Mouse (Mus musculus) kidney, embryonic 16.5 days (tissue): ENCODE measurements around the gene Rsph1. TPM values are rescaled to one million over a fixed set of nuclear protein-coding genes. Genes with fewer than 3 reads are reported as not detected.

ENCODE experiments used
- ATAC-seq: fragments of 200-750 bp; cut with Nextera tagmentation; 2 replicates; pipeline ENCODE4 v1.8.0; 2017; ENCODE audit warnings: moderate TSS enrichment; ENCODE audit not compliant: low FRiP score, low TSS enrichment
- H3K27ac ChIP-seq: fragments of 300-500 bp; sonication (generic); 2 replicates; pipeline ENCODE4 v1.5.1; 2014; ENCODE audit warnings: low read length
- H3K27me3 ChIP-seq: fragments of 300-500 bp; sonication (generic); 2 replicates; pipeline ENCODE4 v1.6.1; 2014; ENCODE audit warnings: low read length, control low read depth, mixed read lengths; ENCODE audit not compliant: insufficient read depth
- H3K36me3 ChIP-seq: fragments of 300-500 bp; sonication (generic); 2 replicates; pipeline ENCODE4 v1.6.1; 2014; ENCODE audit warnings: low read length, control low read depth, mixed read lengths; ENCODE audit not compliant: insufficient read depth
- H3K4me1 ChIP-seq: fragments of 300-500 bp; sonication (generic); 2 replicates; pipeline ENCODE4 v1.6.1; 2014; ENCODE audit warnings: low read length, control low read depth, mixed read lengths; ENCODE audit not compliant: insufficient read depth
- H3K4me2 ChIP-seq: fragments of 300-500 bp; sonication (generic); replicated peaks from 2 replicates; pipeline ENCODE4 v1.6.1; 2014; ENCODE audit warnings: low read depth, low read length
- H3K4me3 ChIP-seq: fragments of 300-500 bp; sonication (generic); 2 replicates; pipeline ENCODE4 v1.5.1; 2014; ENCODE audit warnings: mild to moderate bottlenecking, low read length
- H3K9ac ChIP-seq: fragments of 300-500 bp; sonication (generic); replicated peaks from 2 replicates; pipeline ENCODE4 v1.6.1; 2014; ENCODE audit warnings: low read length
- H3K9me3 ChIP-seq: fragments of 300-500 bp; sonication (generic); 2 replicates; pipeline ENCODE4 v1.6.1; 2016; ENCODE audit warnings: low read length, control low read depth
- WGBS: fragments of 180-500 bp; shearing (Covaris S2); extraction: QIAGEN DNeasy Blood & Tissue Kit; methylation state at CpG from one replicate; pipeline ENCODE4 v1.1.7; 2014; 5-methylcytosine and 5-hydroxymethylcytosine counted together
- polyA plus RNA-seq: library from polyadenylated mRNA; unstranded; fragments of >200 nt; fragmentation: Nextera tagmentation; extraction: Ambion mirVana; gene quantifications from 2 replicates; pipeline ENCODE4 v1.2.1, GENCODE M21; 2015

The Rsph1 gene
- polyA plus RNA-seq, 1 experiment from 2014 or later = 2.0 TPM

DNA sequence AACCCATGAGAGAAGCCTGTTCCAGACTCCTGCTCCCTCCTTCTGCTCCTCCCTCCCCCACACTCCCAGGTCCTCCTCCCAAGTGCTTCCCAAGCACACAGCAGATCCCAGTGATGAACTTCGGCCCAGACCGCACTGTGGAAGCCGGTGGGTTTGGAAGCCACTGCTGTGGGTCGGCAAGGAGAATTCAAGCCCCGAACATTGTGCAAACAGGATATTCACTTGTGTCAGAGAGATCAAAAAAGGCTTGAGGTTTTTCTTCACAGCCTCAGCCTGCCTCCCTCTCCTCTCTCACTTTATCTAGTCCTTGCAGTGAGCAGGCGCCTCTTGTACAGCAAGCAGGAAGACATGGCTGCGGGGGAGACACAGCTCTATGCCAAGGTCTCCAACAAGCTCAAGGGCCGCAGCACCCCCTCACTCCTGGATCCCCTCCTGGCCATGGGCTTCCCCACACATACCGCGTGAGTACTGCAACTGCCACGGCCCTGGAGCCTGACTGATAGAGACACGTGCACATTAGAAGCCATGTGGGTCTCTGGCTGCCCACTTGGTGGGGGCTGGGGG is 69.3 kb downstream of the Rsph1 start, which contains the start of gene Ubash3a:
Ubash3a (plus strand) TSS at position 103 of the 564 bp plus-strand sequence.
- Histone ChIP-seq H3K4me3 (no peak within 1 kb of the TSS), H3K4me2 (no peak within 1 kb of the TSS), H3K27ac (no peak within 1 kb of the TSS), H3K9me3 (no peaks in the 10 kb centered on the region), H3K4me1 (peaks cover 4% of the 10 kb centered on the region; the same call in 1 of the 2 replicates), H3K9ac (no peak within 1 kb of the TSS), H3K27me3 (no peaks in the 10 kb centered on the region), H3K36me3 (no peaks in the 10 kb centered on the region)
- ATAC-seq = no peak
- WGBS = 61% methylated on average over 12 of the region's 12 CpGs

Other genes starting within 250 kb of the Rsph1 start
- gene Abcg1, start 219.7 kb downstream of the Rsph1 start, polyA plus RNA-seq = 8.5 and 9.2 TPM in 2 replicates
- 0.36 and 0.41 TPM in 2 replicates for gene Tff3, start 147.7 kb downstream of the Rsph1 start, polyA plus RNA-seq
- 2.1 and 2.3 TPM in 2 replicates for gene Tff2, start 133.1 kb downstream of the Rsph1 start, polyA plus RNA-seq
- 0.35 TPM in 1 of 2 replicates, not detected in the other for gene Tff1, start 112.1 kb downstream of the Rsph1 start, polyA plus RNA-seq
- gene Tmprss3, start 78.4 kb downstream of the Rsph1 start, polyA plus RNA-seq = not detected in 2 replicates
- 0.28 and 0.40 TPM in 2 replicates for gene Ubash3a, start 69.5 kb downstream of the Rsph1 start, polyA plus RNA-seq
- 2.8 and 3.0 TPM in 2 replicates for gene Slc37a1, start 9.4 kb upstream of the Rsph1 start, polyA plus RNA-seq
- gene Pde9a, start 108.8 kb upstream of the Rsph1 start, polyA plus RNA-seq = 34.9 and 36.5 TPM in 2 replicates
- gene Wdr4, start 242.6 kb upstream of the Rsph1 start, polyA plus RNA-seq = 51.6 and 57.8 TPM in 2 replicates
- gene Ndufv3, start 242.7 kb upstream of the Rsph1 start, polyA plus RNA-seq = 262 and 271 TPM in 2 replicates